ENCODE assay signal across 1 mouse cellular context in the genomic region with DNA sequence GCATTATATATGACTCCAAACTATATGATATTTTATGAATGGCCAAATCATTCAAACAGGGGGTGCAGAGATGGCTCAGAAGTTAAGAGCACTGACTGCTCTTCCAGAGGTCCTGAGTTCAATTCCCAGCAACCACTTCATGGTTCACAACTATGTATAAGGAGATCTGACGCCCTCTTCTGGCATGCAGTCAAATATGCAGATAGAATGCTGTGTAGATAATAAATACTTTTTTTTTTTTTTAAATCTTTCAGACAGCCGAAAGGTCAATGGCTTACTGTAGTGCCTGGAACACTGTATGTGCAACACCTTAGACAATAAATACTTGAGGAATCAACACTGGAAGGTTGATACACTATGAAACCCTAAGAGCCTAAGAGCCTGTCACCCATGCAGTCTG.
TF ChIP-seq lines count a peak whose summit lies in the region.

No protein-coding gene starts in this region.

TF ChIP-seq in CH12.LX, 34 proteins besides CTCF, POLR2A, EP300 and RAD21:
- TF ChIP-seq HCFC1 (IDR thresholded peaks at IDR 0.05; ENCODE audit: low read depth, low read length) (no peak), MAFK (IDR thresholded peaks at IDR 0.05; ENCODE audit: insufficient replicate concordance, low read length) (no peak), UBTF (IDR thresholded peaks at IDR 0.05; ENCODE audit: low read depth, low read length) (no peak), CHD2 (IDR thresholded peaks at IDR 0.05; ENCODE audit: low read length) (no peak), ZMIZ1 (IDR thresholded peaks at IDR 0.05; ENCODE audit: low read depth, low read length) (no peak), ZNF384 (IDR thresholded peaks at IDR 0.05; ENCODE audit: low read depth, low read length) (peak; percentile 65), SMC3 (IDR thresholded peaks at IDR 0.05; ENCODE audit: low read depth, low read length) (peak; percentile 53), BHLHE40 (IDR thresholded peaks at IDR 0.05; ENCODE audit: low read depth, low read length) (no peak), MXI1 (IDR thresholded peaks at IDR 0.05; ENCODE audit: low read depth, low read length) (no peak), MYC (IDR thresholded peaks at IDR 0.05; ENCODE audit: low read depth, low read length) (no peak), TCF12 (IDR thresholded peaks at IDR 0.05; ENCODE audit: low read depth, low read length) (no peak)
